Mouse (Mus musculus): ENCODE measurements at regions not wholly inside any gene's neighbourhood (a gene's known extent, or its start where the extent isn't known, plus 50 kb on each side); places are given as distances from the start of the nearest gene placed in this dataset.

- Histone ChIP-seq H3K27ac (ENCODE audit: insufficient read depth, low read depth, low read length, poor library complexity, severe bottlenecking) (no peak overlapping the region), H3K9me3 (ENCODE audit: control insufficient read depth, insufficient read depth, low read depth, low read length) (no peaks in the 10 kb centered on the region), H3K4me1 (ENCODE audit: control insufficient read depth in 2 of 2, insufficient read depth in 2 of 2, low read length in 2 of 2, poor library complexity in 1 of 2) (no peaks in the 10 kb centered on the region), H3K36me3 (ENCODE audit: control insufficient read depth, insufficient read depth, low read length, poor library complexity, severe bottlenecking) (no peaks in the 10 kb centered on the region), H3K9ac (ENCODE audit: insufficient read depth, low read depth, low read length, poor library complexity, severe bottlenecking) (no peak overlapping the region), H3K4me3 (ENCODE audit: insufficient read depth in 1 of 2, low read depth in 1 of 2, low read length in 2 of 2, poor library complexity in 1 of 2, severe bottlenecking in 1 of 2) (no peak overlapping the region)
- DNase-seq (ENCODE audit: low read depth, low spot score) = no peak
- TF ChIP-seq ZNF384 (IDR thresholded peaks at IDR 0.05; ENCODE audit: low read depth, low read length) = no peak
- TF ChIP-seq CHD2 (IDR thresholded peaks at IDR 0.05; ENCODE audit: low read depth, low read length) = no peak
- in situ Hi-C loops (cut with MboI; ENCODE audit: low sequenced_read_pairs in 2 of 2, unreplicated experiment in 2 of 2) = no loop called here
These were observed 140.2 kb downstream of the Slc38a4 start for GRCm38 (mm10) chr15:96915544-96915943.

DNA sequence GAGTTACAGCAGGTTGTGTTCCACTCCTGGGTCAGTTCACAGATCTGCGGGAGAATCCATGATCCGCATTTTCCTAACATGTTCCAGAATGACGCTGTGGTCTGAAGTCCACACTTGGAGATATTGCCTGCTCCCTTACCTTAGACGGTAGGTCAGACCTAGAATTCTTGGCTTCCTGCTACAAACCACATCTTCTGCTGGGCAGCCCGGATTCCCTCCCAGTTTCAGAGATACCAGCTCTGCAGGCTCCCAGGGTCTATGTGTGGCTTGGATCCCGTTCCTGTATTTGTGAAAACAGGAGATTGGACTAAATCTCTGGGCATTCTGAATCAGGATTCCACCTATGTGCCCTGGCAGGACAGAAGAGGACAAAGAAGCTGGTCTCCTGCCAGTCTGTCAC is 140.8 kb downstream of the Slc38a4 start:
- H3K4me1 ChIP-seq (ENCODE audit: control insufficient read depth in 2 of 2, insufficient read depth in 2 of 2, low read length in 2 of 2, poor library complexity in 1 of 2) = no peaks in the 10 kb centered on the region
- H3K27ac ChIP-seq (ENCODE audit: insufficient read depth, low read depth, low read length, poor library complexity, severe bottlenecking) = no peak overlapping the region
- H3K9me3 ChIP-seq (ENCODE audit: control insufficient read depth, insufficient read depth, low read depth, low read length) = no peaks in the 10 kb centered on the region
- H3K36me3 ChIP-seq (ENCODE audit: control insufficient read depth, insufficient read depth, low read length, poor library complexity, severe bottlenecking) = no peaks in the 10 kb centered on the region
- TF ChIP-seq HCFC1 (IDR thresholded peaks at IDR 0.05; ENCODE audit: borderline replicate concordance, insufficient read depth, low read length) (no peak), ZNF384 (IDR thresholded peaks at IDR 0.05; ENCODE audit: low read depth, low read length) (no peak), MAFK (IDR thresholded peaks at IDR 0.05; ENCODE audit: insufficient read depth, low read depth, low read length) (no peak), ZC3H11A (IDR thresholded peaks at IDR 0.05; ENCODE audit: borderline replicate concordance, low read depth, low read length) (no peak), CHD2 (IDR thresholded peaks at IDR 0.05; ENCODE audit: low read depth, low read length) (no peak)
- DNase-seq (ENCODE audit: low read depth, low spot score) = no peak
- in situ Hi-C loops (cut with MboI; ENCODE audit: low sequenced_read_pairs in 2 of 2, unreplicated experiment in 2 of 2) = no loop called here
- no peak overlapping the region for H3K9ac ChIP-seq (ENCODE audit: insufficient read depth, low read depth, low read length, poor library complexity, severe bottlenecking)
- no peak overlapping the region for H3K4me3 ChIP-seq (ENCODE audit: insufficient read depth in 1 of 2, low read depth in 1 of 2, low read length in 2 of 2, poor library complexity in 1 of 2, severe bottlenecking in 1 of 2)

- in situ Hi-C loops (cut with MboI; ENCODE audit: low sequenced_read_pairs in 2 of 2, unreplicated experiment in 2 of 2) = no loop called here
- DNase-seq (ENCODE audit: low read depth, low spot score) = no peak
- Histone ChIP-seq H3K4me3 (ENCODE audit: insufficient read depth in 1 of 2, low read depth in 1 of 2, low read length in 2 of 2, poor library complexity in 1 of 2, severe bottlenecking in 1 of 2) (no peak overlapping the region), H3K27ac (ENCODE audit: insufficient read depth, low read depth, low read length, poor library complexity, severe bottlenecking) (no peak overlapping the region), H3K9me3 (ENCODE audit: control insufficient read depth, insufficient read depth, low read depth, low read length) (no peaks in the 10 kb centered on the region), H3K4me1 (ENCODE audit: control insufficient read depth in 2 of 2, insufficient read depth in 2 of 2, low read length in 2 of 2, poor library complexity in 1 of 2) (no peaks in the 10 kb centered on the region), H3K9ac (ENCODE audit: insufficient read depth, low read depth, low read length, poor library complexity, severe bottlenecking) (no peak overlapping the region), H3K36me3 (ENCODE audit: control insufficient read depth, insufficient read depth, low read length, poor library complexity, severe bottlenecking) (no peaks in the 10 kb centered on the region)
- no peak for TF ChIP-seq HCFC1 (IDR thresholded peaks at IDR 0.05; ENCODE audit: borderline replicate concordance, insufficient read depth, low read length)
- TF ChIP-seq ZNF384 (IDR thresholded peaks at IDR 0.05; ENCODE audit: low read depth, low read length) = no peak
- TF ChIP-seq CHD2 (IDR thresholded peaks at IDR 0.05; ENCODE audit: low read depth, low read length) = no peak
- TF ChIP-seq MAFK (IDR thresholded peaks at IDR 0.05; ENCODE audit: insufficient read depth, low read depth, low read length) = no peak
- TF ChIP-seq ZC3H11A (IDR thresholded peaks at IDR 0.05; ENCODE audit: borderline replicate concordance, low read depth, low read length) = no peak
These were observed 150.2 kb downstream of the Slc38a4 start for GRCm38 (mm10) chr15:96905520-96905919.

- DNase-seq (ENCODE audit: low read depth, low spot score) = no peak
- Histone ChIP-seq H3K4me1 (ENCODE audit: control insufficient read depth in 2 of 2, insufficient read depth in 2 of 2, low read length in 2 of 2, poor library complexity in 1 of 2) (no peaks in the 10 kb centered on the region), H3K36me3 (ENCODE audit: control insufficient read depth, insufficient read depth, low read length, poor library complexity, severe bottlenecking) (no peaks in the 10 kb centered on the region), H3K9ac (ENCODE audit: insufficient read depth, low read depth, low read length, poor library complexity, severe bottlenecking) (no peak overlapping the region), H3K27ac (ENCODE audit: insufficient read depth, low read depth, low read length, poor library complexity, severe bottlenecking) (no peak overlapping the region), H3K4me3 (ENCODE audit: insufficient read depth in 1 of 2, low read depth in 1 of 2, low read length in 2 of 2, poor library complexity in 1 of 2, severe bottlenecking in 1 of 2) (no peak overlapping the region), H3K9me3 (ENCODE audit: control insufficient read depth, insufficient read depth, low read depth, low read length) (no peaks in the 10 kb centered on the region)
- TF ChIP-seq CHD2 (IDR thresholded peaks at IDR 0.05; ENCODE audit: low read depth, low read length) (no peak), ZNF384 (IDR thresholded peaks at IDR 0.05; ENCODE audit: low read depth, low read length) (no peak)
- in situ Hi-C loops (cut with MboI; ENCODE audit: low sequenced_read_pairs in 2 of 2, unreplicated experiment in 2 of 2) = no loop called here
These were observed 152.3 kb downstream of the Slc38a4 start for GRCm38 (mm10) chr15:96903461-96903860.

- Histone ChIP-seq H3K36me3 (ENCODE audit: control insufficient read depth, insufficient read depth, low read length, poor library complexity, severe bottlenecking) (no peaks in the 10 kb centered on the region), H3K4me1 (ENCODE audit: control insufficient read depth in 2 of 2, insufficient read depth in 2 of 2, low read length in 2 of 2, poor library complexity in 1 of 2) (no peaks in the 10 kb centered on the region), H3K27ac (ENCODE audit: insufficient read depth, low read depth, low read length, poor library complexity, severe bottlenecking) (no peak overlapping the region), H3K9me3 (ENCODE audit: control insufficient read depth, insufficient read depth, low read depth, low read length) (0 out of 2 replicates have a peak, but pooled peaks cover under 1% of the 10 kb centered on the region), H3K4me3 (ENCODE audit: insufficient read depth in 1 of 2, low read depth in 1 of 2, low read length in 2 of 2, poor library complexity in 1 of 2, severe bottlenecking in 1 of 2) (no peak overlapping the region), H3K9ac (ENCODE audit: insufficient read depth, low read depth, low read length, poor library complexity, severe bottlenecking) (no peak overlapping the region)
- in situ Hi-C loops (cut with MboI; ENCODE audit: low sequenced_read_pairs in 2 of 2, unreplicated experiment in 2 of 2) = no loop called here
- TF ChIP-seq MAFK (IDR thresholded peaks at IDR 0.05; ENCODE audit: insufficient read depth, low read depth, low read length) (no peak), ZC3H11A (IDR thresholded peaks at IDR 0.05; ENCODE audit: borderline replicate concordance, low read depth, low read length) (no peak), ZNF384 (IDR thresholded peaks at IDR 0.05; ENCODE audit: low read depth, low read length) (no peak), HCFC1 (IDR thresholded peaks at IDR 0.05; ENCODE audit: borderline replicate concordance, insufficient read depth, low read length) (no peak), CHD2 (IDR thresholded peaks at IDR 0.05; ENCODE audit: low read depth, low read length) (no peak)
- no peak for DNase-seq (ENCODE audit: low read depth, low spot score)
These were observed 153.0 kb downstream of the Slc38a4 start for GRCm38 (mm10) chr15:96902781-96903180.
